Mouse (Mus musculus): ENCODE data around the gene Nudt5. TPM values are rescaled to one million over a fixed set of nuclear protein-coding genes. Genes with fewer than 3 reads are reported as not detected.
"Not testable (repeated sequence)": the region's sequence is repeated elsewhere in the genome, so short reads cannot be mapped to it uniquely, and the experiment has no call there.

Nudt5 gene
- polyA plus RNA-seq (2017; shearing (Covaris generic)), result 10 to 100 TPM; 44.8 to 87.6 (median 51.4) TPM

- ATAC-seq, result peak; percentile 94
These were observed at the start of gene Nudt5, which contains the start of gene Cdc123 for GRCm38 (mm10) chr2:5844873-5845631. Nudt5 (plus strand) TSS chr2:5845019. Cdc123 (minus strand) TSS chr2:5845164.

- no peak for ATAC-seq
These were observed 46.8 kb upstream of the Nudt5 start for GRCm38 (mm10) chr2:5797816-5798672.

DNA sequence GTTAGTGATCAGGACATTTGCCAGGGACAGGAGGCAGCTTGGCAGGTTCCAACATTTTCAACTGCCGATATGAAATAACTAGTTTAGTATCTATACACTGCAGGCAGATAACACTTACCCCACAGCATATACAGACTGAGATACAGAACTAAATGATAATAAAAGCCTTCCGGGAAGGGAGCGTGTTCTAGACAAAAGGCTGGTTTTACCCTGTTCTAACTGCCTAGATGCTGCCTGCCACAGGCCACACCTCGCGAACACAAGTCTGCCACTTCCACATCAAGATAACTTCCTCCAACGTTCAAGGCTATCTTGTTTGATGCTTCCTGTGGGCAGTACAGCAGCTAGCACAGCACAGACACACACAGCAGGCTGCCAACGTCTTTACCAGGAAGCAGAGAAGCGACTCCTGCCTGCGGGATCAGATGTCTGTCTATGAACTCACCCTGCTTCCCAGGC is 43.6 kb upstream of the Nudt5 start:
- ATAC-seq, result no peak

DNA sequence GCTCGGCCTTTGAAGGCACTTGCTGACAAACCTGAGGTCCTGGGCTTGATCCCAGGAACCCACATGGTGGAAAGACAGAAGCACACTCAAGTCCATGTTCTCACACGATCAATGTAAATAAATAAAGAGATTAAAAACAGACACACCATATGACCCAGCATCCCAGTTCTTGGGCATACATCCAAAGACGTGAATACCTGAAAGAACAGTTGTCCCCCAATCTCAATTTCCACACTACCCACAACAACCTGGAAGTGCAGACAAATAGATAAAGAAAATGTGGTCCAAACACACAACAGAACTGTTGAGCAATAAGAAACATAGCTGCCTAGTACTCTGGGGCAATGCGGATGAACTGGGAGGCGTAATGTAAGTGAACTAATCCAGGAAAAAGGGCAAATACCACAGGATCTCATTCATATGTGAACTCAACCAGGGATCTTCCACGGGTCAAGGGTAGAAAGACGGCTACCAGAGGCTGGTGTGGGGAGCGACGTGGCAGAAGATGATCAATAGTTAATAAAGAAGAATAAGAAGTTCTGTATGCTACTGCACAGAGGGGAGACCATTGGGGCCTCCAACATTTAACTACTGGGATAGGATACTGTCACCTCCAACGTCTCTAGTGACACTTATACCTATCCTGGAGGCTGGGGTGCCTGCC is 42.8 kb upstream of the Nudt5 start:
- ATAC-seq, result no peak

GRCm38 (mm10) chr2:5804440-5805045 is 40.3 kb upstream of the Nudt5 start:
- no peak for ATAC-seq

- no peak for ATAC-seq
These were observed 39.6 kb upstream of the Nudt5 start for GRCm38 (mm10) chr2:5805228-5805627.

DNA sequence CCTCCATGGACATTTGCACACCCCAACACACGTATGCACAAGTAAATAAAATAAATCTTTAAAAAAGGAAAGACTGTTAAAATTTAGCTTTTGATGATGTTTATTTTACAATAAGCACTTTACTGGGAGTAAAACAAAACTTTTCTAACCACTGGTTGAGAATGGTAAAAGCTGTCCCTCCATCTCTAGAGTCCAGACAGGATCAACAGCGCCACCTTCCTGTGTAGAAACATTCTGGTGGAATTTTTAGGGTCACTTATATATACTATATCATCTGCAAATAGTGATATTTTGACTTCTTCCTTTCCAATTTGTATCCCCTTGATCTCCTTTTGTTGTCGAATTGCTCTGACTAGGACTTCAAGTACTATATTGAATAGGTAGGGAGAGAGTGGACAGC is 38.6 kb upstream of the Nudt5 start:
- ATAC-seq, result not testable (repeated sequence)

GRCm38 (mm10) chr2:5810036-5810718 is 34.6 kb upstream of the Nudt5 start:
- no peak for ATAC-seq

- no peak for ATAC-seq
These were observed 33.5 kb upstream of the Nudt5 start for GRCm38 (mm10) chr2:5811235-5811782.

DNA sequence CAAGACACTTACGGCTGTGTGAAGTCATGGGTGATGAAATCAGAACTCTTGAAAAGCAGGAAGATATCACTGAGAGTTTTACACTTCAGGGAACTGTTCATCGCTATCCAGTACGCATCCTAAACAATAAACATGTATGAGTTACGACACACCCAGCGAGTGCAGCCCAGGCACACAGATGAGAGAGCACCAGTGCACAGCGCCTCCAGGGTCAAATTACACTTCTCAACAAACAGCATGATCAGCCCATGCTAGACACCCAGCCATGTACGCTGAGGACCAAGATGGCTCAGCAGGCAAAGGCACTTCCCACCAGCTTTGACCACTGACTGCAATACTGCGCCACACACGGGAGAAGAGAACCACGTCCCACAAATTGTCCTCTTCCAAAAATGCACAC is 23.6 kb upstream of the Nudt5 start:
- ATAC-seq, result no peak

- ATAC-seq, result no peak
These were observed 22.4 kb upstream of the Nudt5 start for GRCm38 (mm10) chr2:5822449-5822848.

DNA sequence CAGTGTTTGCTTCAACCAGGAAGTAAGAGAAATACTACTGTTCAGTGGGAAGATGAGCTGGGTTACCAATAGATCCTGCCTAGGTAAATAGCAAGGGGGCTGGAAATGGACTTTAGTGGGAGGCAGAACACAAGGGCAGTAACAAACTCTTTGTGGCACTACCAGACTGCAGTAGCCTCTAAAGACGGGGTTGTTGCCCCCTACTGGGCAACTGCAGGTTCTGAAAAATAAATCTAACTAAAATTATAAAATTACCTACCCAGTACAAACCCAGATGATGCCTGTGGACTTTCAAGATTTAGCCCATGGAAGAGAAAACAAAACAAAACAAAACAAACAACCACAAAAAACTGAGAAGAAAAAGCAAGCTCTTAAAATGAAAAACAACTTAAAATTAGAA is 20.6 kb upstream of the Nudt5 start:
- ATAC-seq, result no peak

DNA sequence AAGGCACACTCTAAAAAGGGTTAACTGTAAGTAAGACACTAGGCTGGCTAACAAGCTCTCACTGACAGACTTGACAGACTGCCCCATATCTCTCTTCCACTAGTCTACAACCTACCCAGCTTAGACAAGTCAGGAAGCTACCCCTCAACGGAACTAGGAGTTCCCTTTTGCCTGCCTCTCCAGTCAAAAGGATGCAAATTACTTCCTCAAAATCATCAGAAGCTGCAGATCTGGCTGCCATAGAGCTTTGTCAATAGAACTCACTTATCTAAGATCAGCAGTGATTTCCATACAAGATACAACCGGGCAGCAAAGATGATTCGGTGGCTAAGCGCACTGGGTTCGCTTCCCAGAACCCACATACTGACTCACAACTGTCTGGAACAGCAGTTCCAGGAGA is 20.1 kb upstream of the Nudt5 start:
- ATAC-seq, result no peak

DNA sequence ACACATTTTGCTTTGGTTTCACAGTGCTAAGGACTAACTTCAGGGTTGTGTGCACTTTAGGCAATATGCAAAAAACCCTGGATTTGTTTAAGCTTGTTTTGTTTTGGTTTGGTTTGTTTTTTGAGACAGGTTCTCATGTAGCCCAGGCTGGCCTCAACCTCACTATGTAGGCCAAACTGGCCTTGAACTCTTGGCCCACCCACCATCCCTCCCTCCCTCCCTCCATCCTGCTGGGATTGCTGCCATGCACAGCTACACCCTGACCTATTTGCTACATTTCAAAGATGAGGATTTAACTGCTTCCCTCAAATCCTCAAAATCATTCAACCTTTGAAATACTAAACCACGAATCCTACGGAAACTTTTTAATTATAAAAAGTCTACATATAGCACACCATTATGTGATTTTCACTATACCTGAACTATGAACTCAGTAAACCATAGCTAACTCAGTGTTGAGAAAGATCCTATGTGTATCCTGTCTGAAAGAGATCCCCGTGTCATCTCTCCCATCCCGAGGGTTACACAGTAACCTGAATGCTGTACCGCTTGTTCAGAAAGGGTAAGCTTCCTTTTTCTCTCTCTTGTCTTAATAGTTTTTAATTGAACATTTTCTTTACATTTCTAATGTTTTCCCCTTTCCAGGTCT is 19.4 kb upstream of the Nudt5 start:
- ATAC-seq, result no peak

DNA sequence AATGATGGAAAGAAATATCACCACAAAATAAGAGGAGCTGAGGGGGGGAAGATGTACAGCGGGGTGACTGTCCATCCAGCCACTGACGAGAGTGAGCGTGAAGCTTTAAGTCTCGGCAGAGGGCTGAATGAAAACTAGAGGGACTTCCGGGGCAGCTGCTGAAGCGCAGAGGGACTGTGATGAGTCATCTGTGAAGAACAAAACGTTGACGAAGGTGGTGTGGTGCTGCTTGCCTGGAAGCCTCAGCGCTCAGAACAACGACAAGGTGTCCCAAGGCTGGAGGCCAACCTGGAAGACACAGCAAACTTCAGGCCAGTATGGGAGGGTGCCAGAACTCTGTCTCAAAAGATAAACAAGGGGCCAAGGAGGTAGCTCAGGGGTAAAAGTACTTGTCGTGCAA is 4.0 kb upstream of the Nudt5 start:
- no peak for ATAC-seq

- peak; percentile 22 for ATAC-seq
These were observed 492 bp upstream of the Nudt5 start for GRCm38 (mm10) chr2:5844181-5844872.

DNA sequence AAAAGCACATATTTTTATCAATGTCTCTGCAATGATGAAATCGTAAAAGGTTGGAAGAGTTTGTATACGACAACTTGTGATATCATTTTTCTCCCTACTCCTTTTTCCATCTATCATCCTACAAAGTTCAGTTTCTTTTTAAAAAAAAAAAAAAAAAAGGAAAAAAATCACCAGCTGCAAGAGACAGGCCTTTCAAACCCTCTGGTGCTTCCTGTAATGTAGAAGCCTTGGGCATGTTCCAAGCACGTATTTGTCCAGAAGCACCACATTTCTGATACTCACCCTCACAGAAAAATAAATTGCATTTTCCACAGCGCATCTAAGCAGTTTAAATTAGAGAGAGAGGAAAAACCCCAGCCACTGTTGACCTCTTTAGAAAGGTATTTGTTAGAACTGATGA is 1.0 kb downstream of the Nudt5 start:
- ATAC-seq, result no peak

GRCm38 (mm10) chr2:5851116-5851515 is 6.3 kb downstream of the Nudt5 start:
- no peak for ATAC-seq

DNA sequence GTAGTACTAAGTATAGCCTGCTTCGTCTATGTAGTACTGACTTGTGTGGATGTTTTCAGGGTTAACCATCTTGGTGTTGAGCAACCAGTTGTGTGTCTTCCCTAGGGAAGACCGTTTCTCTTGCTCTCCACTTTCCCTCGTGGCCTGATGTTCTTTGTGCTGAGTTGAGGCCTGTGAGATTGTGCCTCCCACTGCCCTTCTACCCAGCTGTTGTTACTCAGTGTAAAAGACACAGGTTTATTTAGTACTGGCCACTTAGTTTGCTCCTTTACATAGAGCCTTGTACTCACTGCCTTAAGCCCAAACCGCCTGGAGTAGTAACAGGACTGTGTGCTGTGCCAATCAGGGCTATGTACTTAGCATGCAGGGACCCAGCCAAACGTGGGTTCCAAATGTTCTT is 7.0 kb downstream of the Nudt5 start:
- ATAC-seq, result no peak

DNA sequence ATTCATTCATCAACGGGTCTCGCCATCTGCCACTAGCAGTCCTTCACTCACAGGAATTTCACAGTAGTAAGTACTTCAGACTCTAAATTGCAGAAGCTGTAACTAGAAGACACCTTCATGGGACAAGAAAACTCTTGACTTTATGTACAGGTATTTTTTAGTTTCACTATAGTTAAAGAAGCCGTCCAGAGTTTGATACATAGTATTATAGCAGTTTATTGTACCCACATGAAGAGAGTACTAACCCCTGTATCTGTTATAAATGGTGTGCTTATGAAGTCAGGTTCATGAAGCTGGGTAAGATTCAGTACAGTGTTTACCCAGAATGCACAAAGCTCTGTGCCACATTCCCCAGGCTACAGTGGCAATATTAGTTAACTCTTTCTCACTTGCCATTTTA is 18.0 kb downstream of the Nudt5 start, which contains the start of gene Gm13199:
Gene Gm13199, minus strand, starts transcription at position 101 of the 400 bp plus-strand sequence.
- no peak for ATAC-seq

- ATAC-seq, result no peak
These were observed 22.9 kb downstream of the Nudt5 start for GRCm38 (mm10) chr2:5867681-5868080.
